Mouse (Mus musculus): ENCODE measurements around the gene Cdhr3.

DNA sequence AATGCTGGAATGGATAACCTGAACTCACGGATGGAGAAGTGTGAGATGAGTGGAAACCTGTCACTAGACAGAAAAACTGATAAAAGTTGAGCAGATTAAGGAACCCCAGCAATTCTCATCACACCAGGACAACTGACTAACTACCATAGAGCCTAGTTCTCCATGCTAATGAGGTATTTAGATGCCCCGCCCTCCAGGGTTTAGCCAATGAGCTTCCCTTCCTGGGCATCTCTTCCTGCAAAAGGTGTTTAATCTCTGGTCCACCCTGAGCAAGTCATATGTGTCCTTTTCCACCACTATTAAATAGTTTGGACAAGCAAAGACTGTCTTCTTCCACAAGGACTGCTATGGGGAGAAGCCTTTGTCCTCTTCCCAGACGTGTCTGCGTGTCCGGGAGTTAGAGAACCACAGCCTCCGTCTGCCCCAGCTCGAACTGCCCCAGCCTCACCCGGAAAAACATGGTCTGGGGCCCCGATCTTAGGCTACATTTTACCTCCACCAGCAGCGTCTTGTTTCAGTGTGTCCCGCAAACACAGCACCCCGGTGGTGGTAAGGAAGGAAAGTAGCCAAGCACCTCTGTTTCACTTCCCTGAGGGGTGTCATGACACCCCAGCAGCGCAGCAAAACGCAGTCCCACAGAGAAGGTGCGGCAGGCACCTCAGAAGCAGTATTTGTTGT, 26.1 kb upstream of the Cdhr3 start:
- no peak for TF ChIP-seq CTCF (conservative IDR thresholded peaks at IDR 0.05; ENCODE audit: low read length)
- TF ChIP-seq NANOG (IDR thresholded peaks at IDR 0.05; ENCODE audit: borderline replicate concordance, low read length): no peak
